Mouse (Mus musculus) neutrophil, adult 5-6 weeks (primary cell): ENCODE measurements around the gene Ift20. TPM values are rescaled to one million over a fixed set of nuclear protein-coding genes. Genes with fewer than 3 reads are reported as not detected.

Experiments
- ATAC-seq: fragments of 151-379, 151-347 bp; 2 replicates; pipeline ENCODE4 v1.8.0; 2017; ENCODE audit warnings: mild to moderate bottlenecking, moderate TSS enrichment; ENCODE audit not compliant: insufficient number of reproducible peaks, poor library complexity, low FRiP score, severe bottlenecking; ENCODE audit errors: extremely low read depth
- total RNA-seq: library from RNA; stranded (forward); fragments of 200-1000 nt; gene quantifications from 2 replicates; pipeline ENCODE4 v1.2.3, GENCODE M21; 2017

Ift20 gene
- 75.6 and 87.8 TPM in 2 replicates for total RNA-seq

- ATAC-seq, result peak; percentile 96
Measured at GRCm38 (mm10) chr11:78536080-78536689, at the start of gene Ift20, which contains the start of gene Tnfaip1. Gene Ift20, plus strand, starts transcription at chr11:78536361. Gene Tnfaip1, minus strand, starts transcription at chr11:78536332.

- ATAC-seq, result 0 out of 2 replicates have a peak, but pooled peaks have one; percentile 46
Measured at GRCm38 (mm10) chr11:78488168-78488567, 48.0 kb upstream of the Ift20 start.

GRCm38 (mm10) chr11:78490781-78491241 lies 45.4 kb upstream of the Ift20 start:
- ATAC-seq, result no peak

- no peak for ATAC-seq
Measured at GRCm38 (mm10) chr11:78495904-78496303, 40.3 kb upstream of the Ift20 start.

GRCm38 (mm10) chr11:78497071-78497541 lies 39.1 kb upstream of the Ift20 start:
- ATAC-seq, result no peak

- peak; percentile 94 for ATAC-seq
Measured at GRCm38 (mm10) chr11:78497544-78498522, 38.3 kb upstream of the Ift20 start, which contains the start of gene Sarm1. Gene Sarm1, minus strand, starts transcription at chr11:78497754.

GRCm38 (mm10) chr11:78499004-78499403 lies 37.2 kb upstream of the Ift20 start, which contains the start of gene Vtn:
Gene Vtn, plus strand, starts transcription at chr11:78499091.
- ATAC-seq, result no peak

GRCm38 (mm10) chr11:78499543-78499942 lies 36.6 kb upstream of the Ift20 start:
- ATAC-seq, result no peak

- ATAC-seq, result no peak
Measured at GRCm38 (mm10) chr11:78500623-78501202, 35.4 kb upstream of the Ift20 start.

GRCm38 (mm10) chr11:78501529-78501928 lies 34.6 kb upstream of the Ift20 start:
- ATAC-seq, result no peak

GRCm38 (mm10) chr11:78502909-78503650 lies 33.1 kb upstream of the Ift20 start, which contains the start of gene Sebox:
Gene Sebox, plus strand, starts transcription at chr11:78503447.
- ATAC-seq, result no peak

GRCm38 (mm10) chr11:78505430-78505829 lies 30.7 kb upstream of the Ift20 start:
- no peak for ATAC-seq

GRCm38 (mm10) chr11:78509148-78509547 lies 27.0 kb upstream of the Ift20 start:
- no peak for ATAC-seq

- ATAC-seq, result peak; percentile 91
Measured at GRCm38 (mm10) chr11:78512025-78512957, 23.9 kb upstream of the Ift20 start, which contains the start of the genes Tmem199 and Poldip2. Gene Tmem199, minus strand, starts transcription at chr11:78512172. Gene Poldip2, plus strand, starts transcription at chr11:78512193.

- ATAC-seq, result no peak
Measured at GRCm38 (mm10) chr11:78513106-78513790, 22.9 kb upstream of the Ift20 start.

GRCm38 (mm10) chr11:78515549-78516325 lies 20.4 kb upstream of the Ift20 start:
- ATAC-seq, result no peak
